Mouse (Mus musculus): ENCODE data around the gene Crocc2. TPM values are rescaled to one million over a fixed set of nuclear protein-coding genes. Genes with fewer than 3 reads are reported as not detected.
"Not testable (repeated sequence)": the region's sequence is repeated elsewhere in the genome, so short reads cannot be mapped to it uniquely, and the experiment has no call there.

The Crocc2 gene
- polyA plus RNA-seq, 1 experiment from 2014 or later: 0.24 TPM

- no peak for ATAC-seq
- H3K4me3 ChIP-seq (replicated peaks): no peak overlapping the region
- no peak overlapping the region for H3K9ac ChIP-seq (replicated peaks)
- H3K9me3 ChIP-seq: no peaks in the 10 kb centered on the region
- no peaks in the 10 kb centered on the region for H3K27me3 ChIP-seq
- 84% methylated on average over 11 of the region's 11 CpGs for WGBS
- no peak overlapping the region for H3K27ac ChIP-seq
- H3K4me1 ChIP-seq (replicated peaks): peaks cover 12% of the 10 kb centered on the region
- H3K4me2 ChIP-seq (replicated peaks): no peak overlapping the region
- H3K36me3 ChIP-seq: no peaks in the 10 kb centered on the region
Observed at GRCm38 (mm10) chr1:93166346-93167079, 2.0 kb upstream of the Crocc2 start.

- H3K27me3 ChIP-seq: peaks cover 11% of the 10 kb centered on the region; the same call in 1 of the 2 replicates
- no peak overlapping the region for H3K9ac ChIP-seq (replicated peaks)
- no peak for ATAC-seq
Observed at GRCm38 (mm10) chr1:93173665-93174064, 5.1 kb downstream of the Crocc2 start.

GRCm38 (mm10) chr1:93174399-93174798 lies 5.9 kb downstream of the Crocc2 start:
- 0% methylated on average over 4 of the region's 4 CpGs for WGBS
- Histone ChIP-seq H3K9me3 (no peaks in the 10 kb centered on the region), H3K9ac (replicated peaks) (no peak overlapping the region), H3K4me2 (replicated peaks) (no peak overlapping the region), H3K4me1 (replicated peaks) (peaks cover 19% of the 10 kb centered on the region), H3K36me3 (no peaks in the 10 kb centered on the region), H3K27me3 (peaks cover 11% of the 10 kb centered on the region; the same call in 1 of the 2 replicates), H3K4me3 (replicated peaks) (no peak overlapping the region), H3K27ac (no peak overlapping the region)
- ATAC-seq: peak; percentile 74

More at GRCm38 (mm10) chr1:93173665-93174064, 5.1 kb downstream of the Crocc2 start:
- H3K4me1 ChIP-seq (replicated peaks): peaks cover 24% of the 10 kb centered on the region
- 73% methylated on average over 4 of the region's 4 CpGs for WGBS
- H3K9me3 ChIP-seq: no peaks in the 10 kb centered on the region
- H3K4me2 ChIP-seq (replicated peaks): no peak overlapping the region
- no peak overlapping the region for H3K4me3 ChIP-seq (replicated peaks)
- no peaks in the 10 kb centered on the region for H3K36me3 ChIP-seq
- H3K27ac ChIP-seq: no peak overlapping the region

GRCm38 (mm10) chr1:93175849-93176248 lies 7.3 kb downstream of the Crocc2 start:
- Histone ChIP-seq H3K27me3 (peaks cover 11% of the 10 kb centered on the region; the same call in 1 of the 2 replicates), H3K9me3 (no peaks in the 10 kb centered on the region), H3K4me3 (replicated peaks) (peak overlapping the region; percentile 46; the same call in 1 of the 2 replicates), H3K9ac (replicated peaks) (no peak overlapping the region), H3K36me3 (no peaks in the 10 kb centered on the region), H3K4me2 (replicated peaks) (peak overlapping the region; percentile 88), H3K27ac (no peak overlapping the region), H3K4me1 (replicated peaks) (peaks cover 19% of the 10 kb centered on the region)
- peak; percentile 24; the same call in 1 of the 2 replicates for ATAC-seq
- WGBS: 19% methylated on average over 6 of the region's 6 CpGs

GRCm38 (mm10) chr1:93176525-93177332 lies 8.2 kb downstream of the Crocc2 start:
- H3K9ac ChIP-seq (replicated peaks): peak overlapping the region; percentile 67
- 0 out of 2 replicates have a peak overlapping the region, but pooled peaks have one; percentile 40 for H3K27ac ChIP-seq
- ATAC-seq: peak; percentile 71

GRCm38 (mm10) chr1:93182281-93182680 lies 13.8 kb downstream of the Crocc2 start:
- Histone ChIP-seq H3K4me2 (replicated peaks) (no peak overlapping the region), H3K27me3 (no peaks in the 10 kb centered on the region), H3K36me3 (no peaks in the 10 kb centered on the region), H3K4me1 (replicated peaks) (peaks cover under 1% of the 10 kb centered on the region; the same call in 1 of the 2 replicates), H3K4me3 (replicated peaks) (no peak overlapping the region), H3K9ac (replicated peaks) (no peak overlapping the region), H3K9me3 (no peaks in the 10 kb centered on the region), H3K27ac (no peak overlapping the region)
- WGBS: 89% methylated on average over 7 of the region's 7 CpGs
- no peak for ATAC-seq

More at GRCm38 (mm10) chr1:93176525-93177332, 8.2 kb downstream of the Crocc2 start:
- Histone ChIP-seq H3K4me1 (replicated peaks) (peaks cover 19% of the 10 kb centered on the region), H3K4me3 (replicated peaks) (peak overlapping the region; percentile 46), H3K4me2 (replicated peaks) (peak overlapping the region; percentile 88), H3K36me3 (no peaks in the 10 kb centered on the region), H3K27me3 (peaks cover 11% of the 10 kb centered on the region; the same call in 1 of the 2 replicates), H3K9me3 (no peaks in the 10 kb centered on the region)
- WGBS: 3% methylated on average over 38 of the region's 44 CpGs

GRCm38 (mm10) chr1:93184071-93184828 lies 15.7 kb downstream of the Crocc2 start:
- no peak for ATAC-seq
- Histone ChIP-seq H3K27me3 (no peaks in the 10 kb centered on the region), H3K27ac (no peak overlapping the region), H3K36me3 (no peaks in the 10 kb centered on the region), H3K4me1 (replicated peaks) (no peaks in the 10 kb centered on the region), H3K9me3 (no peaks in the 10 kb centered on the region), H3K4me3 (replicated peaks) (no peak overlapping the region), H3K4me2 (replicated peaks) (no peak overlapping the region), H3K9ac (replicated peaks) (no peak overlapping the region)
- WGBS: 78% methylated on average over 14 of the region's 14 CpGs

- Histone ChIP-seq H3K27me3 (peaks cover 15% of the 10 kb centered on the region), H3K27ac (no peak overlapping the region), H3K4me2 (replicated peaks) (peak overlapping the region; percentile 26; the same call in 1 of the 2 replicates), H3K4me3 (replicated peaks) (no peak overlapping the region), H3K36me3 (no peaks in the 10 kb centered on the region), H3K9ac (replicated peaks) (peak overlapping the region; percentile 46; the same call in 1 of the 2 replicates), H3K4me1 (replicated peaks) (peaks cover 6% of the 10 kb centered on the region; the same call in 1 of the 2 replicates), H3K9me3 (no peaks in the 10 kb centered on the region)
- no peak for ATAC-seq
- WGBS: 9% methylated on average over 11 of the region's 17 CpGs
Observed at GRCm38 (mm10) chr1:93190726-93191305, 22.3 kb downstream of the Crocc2 start.

GRCm38 (mm10) chr1:93194961-93195360 lies 26.4 kb downstream of the Crocc2 start:
- Histone ChIP-seq H3K4me1 (replicated peaks) (peaks cover 6% of the 10 kb centered on the region; the same call in 1 of the 2 replicates), H3K4me3 (replicated peaks) (no peak overlapping the region), H3K9ac (replicated peaks) (no peak overlapping the region), H3K36me3 (no peaks in the 10 kb centered on the region), H3K9me3 (no peaks in the 10 kb centered on the region), H3K27ac (no peak overlapping the region), H3K4me2 (replicated peaks) (no peak overlapping the region), H3K27me3 (peaks cover 9% of the 10 kb centered on the region)
- WGBS: 82% methylated on average over 3 of the region's 3 CpGs
- ATAC-seq: no peak

GRCm38 (mm10) chr1:93197454-93197853 lies 28.9 kb downstream of the Crocc2 start:
- WGBS: 88% methylated on average over 2 of the region's 2 CpGs
- not testable (repeated sequence) for H3K36me3 ChIP-seq; H3K9me3 ChIP-seq; H3K4me2 ChIP-seq (replicated peaks); H3K27me3 ChIP-seq; H3K4me3 ChIP-seq (replicated peaks); ATAC-seq; H3K9ac ChIP-seq (replicated peaks); H3K4me1 ChIP-seq (replicated peaks); H3K27ac ChIP-seq

GRCm38 (mm10) chr1:93197916-93198315 lies 29.4 kb downstream of the Crocc2 start:
- no peaks in the 10 kb centered on the region for H3K27me3 ChIP-seq
- no peaks in the 10 kb centered on the region for H3K36me3 ChIP-seq
- no peak overlapping the region for H3K27ac ChIP-seq
- no peaks in the 10 kb centered on the region for H3K9me3 ChIP-seq
- 80% methylated on average over 3 of the region's 3 CpGs for WGBS
- no peaks in the 10 kb centered on the region for H3K4me1 ChIP-seq (replicated peaks)
- H3K4me2 ChIP-seq (replicated peaks): no peak overlapping the region
- no peak overlapping the region for H3K4me3 ChIP-seq (replicated peaks)
- ATAC-seq: no peak
- H3K9ac ChIP-seq (replicated peaks): no peak overlapping the region

Measured in midbrain, embryonic 13.5 days (tissue).